Mouse (Mus musculus): ENCODE data around the gene Mrm1.
"Not testable (repeated sequence)": the region's sequence is repeated elsewhere in the genome, so short reads cannot be mapped to it uniquely, and the experiment has no call there.

The Mrm1 gene

GRCm38 (mm10) chr11:84818961-84819692, at the start of gene Mrm1:
Mrm1 (minus strand) TSS chr11:84819515.
- peak; percentile 96 for DNase-seq

- DNase-seq: no peak
Observed at GRCm38 (mm10) chr11:84868786-84869259, 49.5 kb upstream of the Mrm1 start.

GRCm38 (mm10) chr11:84867586-84867985, 48.3 kb upstream of the Mrm1 start:
- DNase-seq: no peak

- DNase-seq: no peak
Observed at GRCm38 (mm10) chr11:84865268-84865667, 46.0 kb upstream of the Mrm1 start.

GRCm38 (mm10) chr11:84855285-84855684, 36.0 kb upstream of the Mrm1 start:
- DNase-seq: no peak

GRCm38 (mm10) chr11:84847475-84848090, 28.3 kb upstream of the Mrm1 start:
- DNase-seq: no peak

- DNase-seq: no peak
Observed at GRCm38 (mm10) chr11:84846741-84847474, 27.6 kb upstream of the Mrm1 start.

GRCm38 (mm10) chr11:84839330-84839729, 20.0 kb upstream of the Mrm1 start:
- DNase-seq: no peak

- not testable (repeated sequence) for DNase-seq
Observed at GRCm38 (mm10) chr11:84829495-84829894, 10.2 kb upstream of the Mrm1 start.

- DNase-seq: peak; percentile 96 to 97
Observed at GRCm38 (mm10) chr11:84828516-84829399, 9.4 kb upstream of the Mrm1 start, which contains the start of gene Dhrs11. Dhrs11 (minus strand) TSS chr11:84828994.

- DNase-seq: no peak
Observed at GRCm38 (mm10) chr11:84827901-84828503, 8.7 kb upstream of the Mrm1 start.

GRCm38 (mm10) chr11:84827492-84827891, 8.2 kb upstream of the Mrm1 start:
- DNase-seq: no peak

- peak in 1 of 2 experiments; percentile 55 for DNase-seq
Observed at GRCm38 (mm10) chr11:84826185-84826584, 6.9 kb upstream of the Mrm1 start.

GRCm38 (mm10) chr11:84825261-84825807, 6.0 kb upstream of the Mrm1 start:
- DNase-seq: no peak

- DNase-seq: no peak
Observed at GRCm38 (mm10) chr11:84823484-84823897, 4.2 kb upstream of the Mrm1 start.

GRCm38 (mm10) chr11:84822487-84822886, 3.2 kb upstream of the Mrm1 start:
- DNase-seq: no peak

GRCm38 (mm10) chr11:84821131-84821770, 1.9 kb upstream of the Mrm1 start:
- DNase-seq: no peak

- peak; percentile 82 to 83 for DNase-seq
Observed at GRCm38 (mm10) chr11:84818085-84818960, 992 bp downstream of the Mrm1 start.

GRCm38 (mm10) chr11:84817362-84817761, 2.0 kb downstream of the Mrm1 start:
- no peak for DNase-seq
